Mouse (Mus musculus) urinary bladder, adult 2 months (tissue): ENCODE results near the gene Fn1. TPM values are rescaled to one million over a fixed set of nuclear protein-coding genes. Genes with fewer than 3 reads are reported as not detected.

Experiments used
- DNase-seq: peaks from one replicate; pipeline ENCODE4 v3.0.0; 2022; ENCODE audit warnings: low spot score
- polyA plus RNA-seq: library from polyadenylated mRNA; depleted of rRNA; stranded (reverse); fragments of >200 nt; gene quantifications from 2 replicates; pipeline ENCODE4 v1.2.3, GENCODE M21; 2012

Fn1 gene
- polyA plus RNA-seq, 1 experiment = 689 TPM

- DNase-seq = no peak
These were observed 2.3 kb downstream of the Fn1 start for GRCm38 (mm10) chr1:71650741-71651140.

GRCm38 (mm10) chr1:71648166-71648565 is 4.8 kb downstream of the Fn1 start:
- DNase-seq = no peak

GRCm38 (mm10) chr1:71646774-71647173 is 6.2 kb downstream of the Fn1 start:
- no peak for DNase-seq

GRCm38 (mm10) chr1:71645999-71646398 is 7.0 kb downstream of the Fn1 start:
- no peak for DNase-seq

GRCm38 (mm10) chr1:71645466-71645865 is 7.5 kb downstream of the Fn1 start:
- no peak for DNase-seq

- no peak for DNase-seq
These were observed 10.2 kb downstream of the Fn1 start for GRCm38 (mm10) chr1:71642794-71643193.

GRCm38 (mm10) chr1:71641206-71641605 is 11.8 kb downstream of the Fn1 start:
- no peak for DNase-seq

- DNase-seq = no peak
These were observed 12.8 kb downstream of the Fn1 start for GRCm38 (mm10) chr1:71640157-71640556.

- no peak for DNase-seq
These were observed 16.3 kb downstream of the Fn1 start for GRCm38 (mm10) chr1:71636665-71637064.

GRCm38 (mm10) chr1:71636116-71636515 is 16.9 kb downstream of the Fn1 start:
- DNase-seq = no peak

- DNase-seq = no peak
These were observed 17.6 kb downstream of the Fn1 start for GRCm38 (mm10) chr1:71635101-71636014.

- DNase-seq = no peak
These were observed 18.5 kb downstream of the Fn1 start for GRCm38 (mm10) chr1:71634471-71634981.

- no peak for DNase-seq
These were observed 20.6 kb downstream of the Fn1 start for GRCm38 (mm10) chr1:71632387-71632786.

GRCm38 (mm10) chr1:71631811-71632210 is 21.2 kb downstream of the Fn1 start:
- DNase-seq = no peak

GRCm38 (mm10) chr1:71630243-71630642 is 22.8 kb downstream of the Fn1 start:
- DNase-seq = no peak

GRCm38 (mm10) chr1:71623625-71624024 is 29.4 kb downstream of the Fn1 start:
- DNase-seq = no peak

- DNase-seq = no peak
These were observed 31.5 kb downstream of the Fn1 start for GRCm38 (mm10) chr1:71621526-71621925.

- no peak for DNase-seq
These were observed 38.3 kb downstream of the Fn1 start for GRCm38 (mm10) chr1:71614545-71615246.

- no peak for DNase-seq
These were observed 40.7 kb downstream of the Fn1 start for GRCm38 (mm10) chr1:71612256-71612655.

GRCm38 (mm10) chr1:71609916-71610315 is 43.1 kb downstream of the Fn1 start:
- no peak for DNase-seq

- DNase-seq = no peak
These were observed 43.8 kb downstream of the Fn1 start for GRCm38 (mm10) chr1:71609057-71609775.
